Mouse (Mus musculus): ENCODE data around the gene H2-T23. TPM values are rescaled to one million over a fixed set of nuclear protein-coding genes. Genes with fewer than 3 reads are reported as not detected.
"Not testable (repeated sequence)": the region's sequence is repeated elsewhere in the genome, so short reads cannot be mapped to it uniquely, and the experiment has no call there.

H2-T23 gene
- polyA plus RNA-seq, 1 experiment, result 0.46 TPM

DNA sequence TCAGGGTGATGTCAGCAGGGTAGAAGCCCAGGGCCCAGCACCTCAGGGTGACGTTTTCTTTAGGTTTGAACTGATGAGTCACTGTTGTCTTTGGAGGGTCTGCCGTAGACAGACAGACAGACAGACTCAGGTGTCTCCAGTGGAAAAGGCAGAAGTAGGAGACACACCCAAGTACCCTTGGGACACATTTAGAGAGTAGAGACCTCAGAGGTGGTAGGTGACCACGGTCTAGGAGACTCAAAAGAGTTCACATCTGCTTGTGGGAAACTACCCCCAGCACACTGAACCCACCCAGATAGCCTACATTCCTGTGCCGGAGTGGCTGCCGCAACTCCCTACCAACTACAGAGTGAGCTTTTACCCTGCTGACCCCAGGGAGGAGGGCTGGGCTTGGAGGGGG is 17.7 kb downstream of the H2-T23 start:
- Histone ChIP-seq H3K4me3 (ENCODE audit: low read depth, low read length) (no peak overlapping the region), H3K9ac (ENCODE audit: low read depth, poor library complexity, severe bottlenecking) (no peak overlapping the region), H3K9me3 (replicated peaks; ENCODE audit: control insufficient read depth, insufficient read depth, low read length, poor library complexity, severe bottlenecking) (peaks cover 24% of the 10 kb centered on the region), H3K27ac (ENCODE audit: insufficient read depth, low read length) (no peak overlapping the region), H3K27me3 (ENCODE audit: control insufficient read depth, insufficient read depth, low read length, poor library complexity, severe bottlenecking) (no peaks in the 10 kb centered on the region), H3K36me3 (ENCODE audit: control insufficient read depth, insufficient read depth, low read length, poor library complexity, severe bottlenecking) (peaks cover 15% of the 10 kb centered on the region), H3K4me1 (ENCODE audit: control insufficient read depth, insufficient read depth, low read length) (no peaks in the 10 kb centered on the region)
- TF ChIP-seq EP300 (IDR thresholded peaks at IDR 0.05; ENCODE audit: insufficient read depth, low read depth, low read length) (no peak), CTCF (IDR thresholded peaks at IDR 0.05; ENCODE audit: low read depth, low read length) (no peak), POLR2A (IDR thresholded peaks at IDR 0.05; ENCODE audit: insufficient read depth, low read length) (no peak)

DNA sequence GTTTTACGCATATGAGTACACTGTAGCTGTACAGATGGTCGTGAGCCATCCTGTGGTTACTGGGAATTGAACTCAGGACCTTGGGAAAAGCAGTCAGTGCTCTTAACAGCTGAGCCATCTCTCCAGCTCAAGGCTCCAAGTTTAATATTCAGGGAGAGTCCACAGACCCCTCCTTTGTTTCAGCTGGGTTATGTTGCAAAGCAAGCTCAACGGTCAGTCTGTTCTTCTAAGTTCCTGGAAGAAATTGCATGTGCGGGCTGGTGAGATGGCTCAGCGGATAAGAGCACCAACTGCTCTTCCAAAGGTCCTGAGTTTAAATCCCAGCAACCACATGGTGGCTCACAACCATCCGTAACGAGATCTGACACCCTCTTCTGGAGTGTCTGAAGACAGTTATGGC is 28.2 kb downstream of the H2-T23 start:
- peaks cover 67% of the 10 kb centered on the region for H3K9me3 ChIP-seq (replicated peaks; ENCODE audit: control insufficient read depth, insufficient read depth, low read length, poor library complexity, severe bottlenecking)
- not testable (repeated sequence) for H3K9ac ChIP-seq (ENCODE audit: low read depth, poor library complexity, severe bottlenecking); H3K36me3 ChIP-seq (ENCODE audit: control insufficient read depth, insufficient read depth, low read length, poor library complexity, severe bottlenecking); H3K27ac ChIP-seq (ENCODE audit: insufficient read depth, low read length); H3K4me3 ChIP-seq (ENCODE audit: low read depth, low read length); H3K27me3 ChIP-seq (ENCODE audit: control insufficient read depth, insufficient read depth, low read length, poor library complexity, severe bottlenecking); H3K4me1 ChIP-seq (ENCODE audit: control insufficient read depth, insufficient read depth, low read length)

- peaks cover 7% of the 10 kb centered on the region for H3K36me3 ChIP-seq (ENCODE audit: control insufficient read depth, insufficient read depth, low read length, poor library complexity, severe bottlenecking)
- H3K4me1 ChIP-seq (ENCODE audit: control insufficient read depth, insufficient read depth, low read length), result no peaks in the 10 kb centered on the region
- no peak overlapping the region for H3K4me3 ChIP-seq (ENCODE audit: low read depth, low read length)
- no peak overlapping the region for H3K9ac ChIP-seq (ENCODE audit: low read depth, poor library complexity, severe bottlenecking)
- peaks cover 70% of the 10 kb centered on the region for H3K9me3 ChIP-seq (replicated peaks; ENCODE audit: control insufficient read depth, insufficient read depth, low read length, poor library complexity, severe bottlenecking)
- no peak overlapping the region for H3K27ac ChIP-seq (ENCODE audit: insufficient read depth, low read length)
- TF ChIP-seq CTCF (IDR thresholded peaks at IDR 0.05; ENCODE audit: low read depth, low read length) (no peak), EP300 (IDR thresholded peaks at IDR 0.05; ENCODE audit: insufficient read depth, low read depth, low read length) (no peak), POLR2A (IDR thresholded peaks at IDR 0.05; ENCODE audit: insufficient read depth, low read length) (no peak)
- H3K27me3 ChIP-seq (ENCODE audit: control insufficient read depth, insufficient read depth, low read length, poor library complexity, severe bottlenecking), result no peaks in the 10 kb centered on the region
Observed at GRCm38 (mm10) chr17:36003331-36003730, 29.3 kb downstream of the H2-T23 start.

DNA sequence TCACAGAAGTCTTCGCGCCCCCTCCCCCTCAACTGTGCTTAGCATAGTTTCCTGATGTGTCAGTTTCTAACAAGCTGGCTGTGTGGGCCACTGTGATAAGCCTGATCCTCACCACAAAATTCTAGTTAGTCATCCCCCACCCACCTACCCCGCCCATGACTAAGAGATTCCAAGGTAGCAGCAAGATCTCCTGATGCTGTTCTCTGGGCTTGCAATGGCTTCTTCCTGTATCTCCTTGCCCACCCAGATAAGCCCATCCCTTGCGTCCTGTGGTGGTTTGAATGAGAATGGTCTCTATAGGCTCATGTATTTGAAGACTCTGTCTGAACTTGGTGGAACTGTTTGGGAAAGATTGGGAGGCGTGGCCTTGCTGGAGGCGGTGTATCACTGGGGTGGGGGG is 30.7 kb downstream of the H2-T23 start:
- no peak overlapping the region for H3K27ac ChIP-seq (ENCODE audit: insufficient read depth, low read length)

DNA sequence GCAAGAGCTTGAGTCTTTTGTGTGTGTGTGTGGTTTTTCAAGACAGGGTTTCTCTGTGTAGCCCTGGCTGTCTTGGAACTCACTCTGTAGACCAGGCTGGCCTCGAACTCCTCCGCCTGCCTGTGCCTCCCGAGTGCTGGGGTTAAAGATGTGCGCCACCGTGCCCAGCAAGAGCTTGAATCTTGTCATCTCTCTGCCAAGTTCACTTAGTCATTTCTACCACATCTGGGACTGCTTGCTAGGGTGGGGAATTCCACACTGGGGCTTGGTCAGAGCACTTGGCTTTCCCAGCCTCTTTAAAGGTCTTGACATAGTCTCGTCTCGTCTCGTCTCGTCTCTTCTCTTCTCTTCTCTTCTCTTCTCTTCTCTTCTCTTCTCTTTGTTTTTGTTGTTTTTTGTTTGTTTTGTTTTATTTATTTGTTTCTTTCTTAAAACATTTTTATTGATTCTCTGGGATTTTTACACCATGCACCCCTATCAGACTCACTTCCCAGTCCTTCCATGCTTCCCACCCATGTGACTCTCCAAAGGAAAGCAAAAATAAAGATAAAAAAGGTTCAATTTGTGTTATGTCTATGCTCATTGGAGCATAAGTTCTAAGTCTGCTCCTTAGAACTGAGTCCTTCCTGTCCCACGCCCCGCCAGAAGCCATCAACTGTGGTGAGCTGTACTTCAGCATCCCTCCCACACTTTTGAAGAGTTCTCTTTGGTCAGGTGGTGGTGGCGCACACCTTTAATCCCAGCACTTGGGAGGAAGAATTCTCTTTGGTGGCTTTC is 31.3 kb downstream of the H2-T23 start:
- Histone ChIP-seq H3K4me3 (ENCODE audit: low read depth, low read length) (no peak overlapping the region), H3K9ac (ENCODE audit: low read depth, poor library complexity, severe bottlenecking) (no peak overlapping the region), H3K36me3 (ENCODE audit: control insufficient read depth, insufficient read depth, low read length, poor library complexity, severe bottlenecking) (peaks cover 3% of the 10 kb centered on the region), H3K27me3 (ENCODE audit: control insufficient read depth, insufficient read depth, low read length, poor library complexity, severe bottlenecking) (no peaks in the 10 kb centered on the region), H3K4me1 (ENCODE audit: control insufficient read depth, insufficient read depth, low read length) (no peaks in the 10 kb centered on the region), H3K9me3 (replicated peaks; ENCODE audit: control insufficient read depth, insufficient read depth, low read length, poor library complexity, severe bottlenecking) (peaks cover 63% of the 10 kb centered on the region), H3K27ac (ENCODE audit: insufficient read depth, low read length) (no peak overlapping the region)
- TF ChIP-seq EP300 (IDR thresholded peaks at IDR 0.05; ENCODE audit: insufficient read depth, low read depth, low read length) (no peak), POLR2A (IDR thresholded peaks at IDR 0.05; ENCODE audit: insufficient read depth, low read length) (no peak), CTCF (IDR thresholded peaks at IDR 0.05; ENCODE audit: low read depth, low read length) (no peak)

More for the DNA sequence above, 30.7 kb downstream of the H2-T23 start:
- H3K36me3 ChIP-seq (ENCODE audit: control insufficient read depth, insufficient read depth, low read length, poor library complexity, severe bottlenecking), result peaks cover 7% of the 10 kb centered on the region
- H3K27me3 ChIP-seq (ENCODE audit: control insufficient read depth, insufficient read depth, low read length, poor library complexity, severe bottlenecking), result no peaks in the 10 kb centered on the region
- H3K4me3 ChIP-seq (ENCODE audit: low read depth, low read length), result no peak overlapping the region
- no peaks in the 10 kb centered on the region for H3K4me1 ChIP-seq (ENCODE audit: control insufficient read depth, insufficient read depth, low read length)
- no peak overlapping the region for H3K9ac ChIP-seq (ENCODE audit: low read depth, poor library complexity, severe bottlenecking)
- H3K9me3 ChIP-seq (replicated peaks; ENCODE audit: control insufficient read depth, insufficient read depth, low read length, poor library complexity, severe bottlenecking), result peaks cover 69% of the 10 kb centered on the region
- TF ChIP-seq EP300 (IDR thresholded peaks at IDR 0.05; ENCODE audit: insufficient read depth, low read depth, low read length) (no peak), CTCF (IDR thresholded peaks at IDR 0.05; ENCODE audit: low read depth, low read length) (no peak), POLR2A (IDR thresholded peaks at IDR 0.05; ENCODE audit: insufficient read depth, low read length) (no peak)

DNA sequence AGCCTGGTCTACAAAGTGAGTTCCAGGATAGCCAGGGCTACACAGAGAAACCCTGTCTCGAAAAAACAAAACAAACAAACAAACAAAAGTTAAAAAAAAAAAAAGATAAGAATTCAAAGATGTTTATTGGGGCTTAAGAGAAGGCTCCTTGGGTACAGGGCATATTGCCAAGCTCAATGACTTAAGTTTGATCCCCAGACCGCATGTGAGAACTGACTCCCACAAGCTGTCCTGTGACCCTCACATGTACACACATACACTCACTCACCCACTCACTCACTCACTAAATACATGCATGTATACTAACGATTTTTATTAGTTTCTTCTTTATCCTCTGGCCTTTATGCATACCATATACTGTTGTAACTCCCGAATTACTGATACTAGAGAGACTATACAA is 32.3 kb downstream of the H2-T23 start:
- Histone ChIP-seq H3K27me3 (ENCODE audit: control insufficient read depth, insufficient read depth, low read length, poor library complexity, severe bottlenecking) (no peaks in the 10 kb centered on the region), H3K4me1 (ENCODE audit: control insufficient read depth, insufficient read depth, low read length) (no peaks in the 10 kb centered on the region), H3K27ac (ENCODE audit: insufficient read depth, low read length) (no peak overlapping the region), H3K9ac (ENCODE audit: low read depth, poor library complexity, severe bottlenecking) (no peak overlapping the region), H3K9me3 (replicated peaks; ENCODE audit: control insufficient read depth, insufficient read depth, low read length, poor library complexity, severe bottlenecking) (peaks cover 53% of the 10 kb centered on the region), H3K4me3 (ENCODE audit: low read depth, low read length) (no peak overlapping the region), H3K36me3 (ENCODE audit: control insufficient read depth, insufficient read depth, low read length, poor library complexity, severe bottlenecking) (peaks cover 3% of the 10 kb centered on the region)
- TF ChIP-seq CTCF (IDR thresholded peaks at IDR 0.05; ENCODE audit: low read depth, low read length) (no peak), EP300 (IDR thresholded peaks at IDR 0.05; ENCODE audit: insufficient read depth, low read depth, low read length) (no peak), POLR2A (IDR thresholded peaks at IDR 0.05; ENCODE audit: insufficient read depth, low read length) (no peak)

Measured in ES-Bruce4 (cell line).